Mouse (Mus musculus): ENCODE data around the gene Sort1.

DNA sequence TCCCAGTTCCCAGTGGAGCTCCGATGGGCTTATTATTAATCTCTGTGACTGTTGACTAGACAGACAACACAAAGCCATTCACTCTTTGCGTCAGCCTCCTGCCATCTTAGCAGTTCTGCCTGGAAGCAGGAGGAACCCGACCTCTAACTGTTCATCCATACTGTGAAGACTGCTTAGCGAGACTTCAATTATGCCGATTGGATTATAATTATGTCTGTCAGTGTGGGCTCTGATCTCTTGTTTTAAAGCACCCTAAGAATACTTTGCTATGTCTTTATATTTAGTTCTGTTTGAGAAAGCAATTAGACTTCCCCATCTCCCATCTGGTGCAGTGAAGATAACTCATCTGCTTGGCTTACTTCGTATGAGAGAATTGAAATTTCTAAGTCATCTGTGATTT, 23.6 kb downstream of the Sort1 start:
- no peak for TF ChIP-seq CTCF (IDR thresholded peaks at IDR 0.05; ENCODE audit: borderline replicate concordance, insufficient read depth, low read depth, low read length)
- TF ChIP-seq POLR2A (IDR thresholded peaks at IDR 0.05; ENCODE audit: borderline replicate concordance, insufficient read depth, low read length), result no peak

Measured in cerebellum, adult 2 months (tissue).